Mouse (Mus musculus) stomach, postnatal 0 days (tissue): ENCODE measurements around the gene Gbp2b. TPM values are rescaled to one million over a fixed set of nuclear protein-coding genes. Genes with fewer than 3 reads are reported as not detected.
"Not testable (repeated sequence)": the region's sequence is repeated elsewhere in the genome, so short reads cannot be mapped to it uniquely, and the experiment has no call there.

Experiments
- ATAC-seq: fragments of 200-750 bp; cut with Nextera tagmentation; 2 replicates; pipeline ENCODE4 v1.8.0; 2017; ENCODE audit not compliant: low FRiP score, low TSS enrichment
- DNase-seq: peaks from one replicate; pipeline ENCODE4 v3.0.0-alpha.2; 2016; ENCODE audit warnings: low spot score
- H3K27ac ChIP-seq: fragments of 300-500 bp; sonication (generic); replicated peaks from 2 replicates; pipeline ENCODE4 v1.5.1; 2014; ENCODE audit warnings: mild to moderate bottlenecking, control low read depth
- H3K27me3 ChIP-seq: fragments of 300-500 bp; sonication (generic); 2 replicates; pipeline ENCODE4 v1.6.1; 2014; ENCODE audit warnings: low read length; ENCODE audit not compliant: control insufficient read depth, insufficient read depth
- H3K36me3 ChIP-seq: fragments of 300-500 bp; sonication (generic); 2 replicates; pipeline ENCODE4 v1.6.1; 2014; ENCODE audit warnings: low read length, mixed read lengths; ENCODE audit not compliant: control insufficient read depth, insufficient read depth
- H3K4me1 ChIP-seq: fragments of 300-500 bp; sonication (generic); replicated peaks from 2 replicates; pipeline ENCODE4 v1.6.1; 2014; ENCODE audit warnings: antibody characterized with exemption; ENCODE audit not compliant: control insufficient read depth, insufficient read depth
- H3K4me2 ChIP-seq: fragments of 300-500 bp; sonication (generic); replicated peaks from 2 replicates; pipeline ENCODE4 v1.6.1; 2014; ENCODE audit warnings: low read depth, mild to moderate bottlenecking, control low read depth, moderate library complexity
- H3K4me3 ChIP-seq: fragments of 300-500 bp; sonication (generic); 2 replicates; pipeline ENCODE4 v1.5.1; 2014; ENCODE audit warnings: low read depth, low read length, control low read depth
- H3K9ac ChIP-seq: fragments of 300-500 bp; sonication (generic); 2 replicates; pipeline ENCODE4 v1.6.1; 2014; ENCODE audit warnings: mild to moderate bottlenecking, low read length, control low read depth, mixed read lengths
- H3K9me3 ChIP-seq: fragments of 300-500 bp; sonication (generic); 2 replicates; pipeline ENCODE4 v1.6.1; 2016; ENCODE audit warnings: low read length; ENCODE audit not compliant: control insufficient read depth
- CTCF ChIP-seq: IDR thresholded peaks from 2 replicates; pipeline ENCODE4 v1.5.1; 2016; ENCODE audit warnings: antibody characterized with exemption, low read depth, mild to moderate bottlenecking, moderate library complexity
- EP300 ChIP-seq: optimal IDR thresholded peaks from 2 replicates; pipeline ENCODE3; 2016; ENCODE audit warnings: antibody characterized with exemption
- WGBS: fragments of 180-500 bp; shearing (Covaris S2); extraction: QIAGEN DNeasy Blood & Tissue Kit; methylation state at CpG from one replicate; pipeline ENCODE4 v1.1.7; 2014; 5-methylcytosine and 5-hydroxymethylcytosine counted together
- microRNA-seq: library from miRNA; unstranded; fragments of <30 nt; microRNA quantifications from one replicate; pipeline ENCODE4, GENCODE M21; 2016
- polyA plus RNA-seq: library from polyadenylated mRNA; unstranded; fragments of >200 nt; fragmentation: Nextera tagmentation; extraction: Ambion mirVana; gene quantifications from 2 replicates; pipeline ENCODE4 v1.2.1, GENCODE M21; 2015

Gbp2b gene
- polyA plus RNA-seq, 1 experiment from 2014 or later = not detected

- Histone ChIP-seq H3K36me3 (no peaks in the 10 kb centered on the region), H3K4me1 (no peaks in the 10 kb centered on the region), H3K27ac (no peak overlapping the region), H3K9ac (no peak overlapping the region), H3K9me3 (no peaks in the 10 kb centered on the region), H3K4me3 (no peak overlapping the region), H3K27me3 (no peaks in the 10 kb centered on the region), H3K4me2 (no peak overlapping the region)
- ATAC-seq = no peak
- WGBS = 5% methylated on average over 9 of the region's 9 CpGs
- no peak for TF ChIP-seq EP300
- peak; percentile 80 for TF ChIP-seq CTCF
- peak; percentile 71 for DNase-seq
Observed at GRCm38 (mm10) chr3:142640201-142640600, 45.6 kb downstream of the Gbp2b start.

GRCm38 (mm10) chr3:142645949-142646348 lies 51.3 kb downstream of the Gbp2b start:
- H3K4me3 ChIP-seq, ATAC-seq, H3K27me3 ChIP-seq, H3K27ac ChIP-seq, H3K4me2 ChIP-seq, H3K36me3 ChIP-seq, H3K9me3 ChIP-seq, H3K4me1 ChIP-seq, H3K9ac ChIP-seq: not testable (repeated sequence)
- peak; percentile 73 for DNase-seq
- peak; percentile 80 for TF ChIP-seq CTCF
- 6% methylated on average over 2 of the region's 2 CpGs for WGBS

GRCm38 (mm10) chr3:142647836-142648235 lies 53.2 kb downstream of the Gbp2b start:
- H3K27ac ChIP-seq, H3K9me3 ChIP-seq, ATAC-seq, H3K36me3 ChIP-seq, H3K4me3 ChIP-seq, H3K4me2 ChIP-seq, H3K4me1 ChIP-seq, H3K27me3 ChIP-seq, H3K9ac ChIP-seq: not testable (repeated sequence)
- DNase-seq = peak; percentile 18
- 19% methylated on average over 5 of the region's 7 CpGs for WGBS

- Histone ChIP-seq H3K4me3 (no peak overlapping the region), H3K27ac (no peak overlapping the region), H3K9me3 (no peaks in the 10 kb centered on the region), H3K4me1 (no peaks in the 10 kb centered on the region), H3K4me2 (no peak overlapping the region), H3K36me3 (no peaks in the 10 kb centered on the region), H3K27me3 (no peaks in the 10 kb centered on the region), H3K9ac (no peak overlapping the region)
- TF ChIP-seq CTCF = no peak
- TF ChIP-seq EP300 = no peak
- DNase-seq (no peak), ATAC-seq (no peak)
- 41% methylated on average over 2 of the region's 2 CpGs for WGBS
Observed at GRCm38 (mm10) chr3:142650205-142650604, 55.6 kb downstream of the Gbp2b start.

- Histone ChIP-seq H3K9ac (no peak overlapping the region), H3K4me1 (no peaks in the 10 kb centered on the region), H3K4me2 (no peak overlapping the region), H3K36me3 (no peaks in the 10 kb centered on the region), H3K4me3 (no peak overlapping the region), H3K9me3 (no peaks in the 10 kb centered on the region), H3K27me3 (no peaks in the 10 kb centered on the region), H3K27ac (no peak overlapping the region)
- WGBS = 88% methylated on average over 8 of the region's 8 CpGs
- ATAC-seq (0 out of 2 replicates have a peak, but pooled peaks have one; percentile 47), DNase-seq (no peak)
- TF ChIP-seq CTCF (no peak), EP300 (no peak)
Observed at GRCm38 (mm10) chr3:142664723-142665122, 70.1 kb downstream of the Gbp2b start.

Small RNA genes lying within 50 kb of the gene (microRNA-seq; reads per million reads assigned to microRNA genes)
- not detected for gene Mir6381

Other genes starting within 250 kb of the Gbp2b start
- gene Pdlim5, start 199.2 kb upstream of the Gbp2b start, polyA plus RNA-seq = 28.9 and 29.7 TPM in 2 replicates
- gene Gbp5, start 100.9 kb upstream of the Gbp2b start, polyA plus RNA-seq = 0.17 and 0.18 TPM in 2 replicates
- gene Gbp7, start 64.5 kb upstream of the Gbp2b start, polyA plus RNA-seq = 3.8 and 4.2 TPM in 2 replicates
- 2.9 and 3.2 TPM in 2 replicates for gene Gbp3, start 34.8 kb upstream of the Gbp2b start, polyA plus RNA-seq
- 2.8 and 3.7 TPM in 2 replicates for gene Gbp2, start 25.8 kb downstream of the Gbp2b start, polyA plus RNA-seq
- 11.0 and 11.8 TPM in 2 replicates for gene Kyat3, start 106.2 kb downstream of the Gbp2b start, polyA plus RNA-seq
- gene Gtf2b, start 170.2 kb downstream of the Gbp2b start, polyA plus RNA-seq = 52.8 and 54.5 TPM in 2 replicates